Mouse (Mus musculus) layer of hippocampus, adult 8-10 months (tissue): ENCODE results near the gene Mettl24. TPM values are rescaled to one million over a fixed set of nuclear protein-coding genes. Genes with fewer than 3 reads are reported as not detected.

Experiments
- DNase-seq, 2 experiments: peaks; one replicate each; pipeline ENCODE4 v3.0.0; 2022; ENCODE audit warnings: low spot score in 2 of 2
- total RNA-seq, 4 experiments: library from RNA; stranded (reverse); gene quantifications; 2 replicates each; pipeline ENCODE4 v1.2.4; 2022

Gene Mettl24
- 1 to 10 TPM; 2.0 to 3.5 (median 3.3) TPM for total RNA-seq

DNA sequence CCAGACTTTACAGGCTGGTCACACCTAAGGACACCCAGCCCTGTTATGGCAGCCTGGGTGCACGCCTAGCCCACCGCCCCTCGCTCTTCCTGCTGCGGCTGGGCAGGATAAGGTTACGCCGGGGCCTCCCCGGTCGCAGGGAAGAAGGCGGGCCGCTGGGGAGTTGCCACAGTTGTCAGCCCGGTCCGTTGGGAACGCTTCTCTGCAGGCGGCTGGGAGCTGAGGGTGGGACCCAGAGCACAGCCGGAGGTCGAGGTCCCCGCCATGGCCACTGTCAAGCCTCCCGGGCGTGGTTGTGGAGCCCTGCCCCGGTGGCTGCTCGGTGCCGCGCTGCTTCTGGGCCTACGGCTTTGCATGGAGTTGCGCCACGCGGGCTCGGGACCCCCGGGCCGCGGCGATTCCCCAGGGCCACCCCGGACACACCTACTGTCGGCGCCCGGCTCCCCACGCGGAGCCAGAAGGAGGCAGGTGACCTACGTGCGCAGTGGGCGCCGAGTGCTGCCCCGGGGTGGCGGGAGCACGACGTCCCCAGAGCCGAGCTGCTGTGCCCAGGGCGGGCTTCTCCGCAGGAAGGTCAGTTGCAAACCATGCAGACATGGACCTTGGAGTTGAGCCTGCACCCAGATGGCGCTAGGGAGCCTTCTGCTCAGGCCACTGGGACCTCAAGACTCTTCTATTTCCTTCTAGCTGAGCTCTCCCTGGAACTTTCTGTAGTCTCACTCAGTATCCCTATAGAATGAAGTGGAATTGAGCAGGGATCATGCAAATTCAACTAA lies at the start of gene Mettl24:
Gene Mettl24, plus strand, starts transcription at position 191 of the 776 bp plus-strand sequence.
- DNase-seq, result peak in 1 of 2 experiments; percentile 58

DNA sequence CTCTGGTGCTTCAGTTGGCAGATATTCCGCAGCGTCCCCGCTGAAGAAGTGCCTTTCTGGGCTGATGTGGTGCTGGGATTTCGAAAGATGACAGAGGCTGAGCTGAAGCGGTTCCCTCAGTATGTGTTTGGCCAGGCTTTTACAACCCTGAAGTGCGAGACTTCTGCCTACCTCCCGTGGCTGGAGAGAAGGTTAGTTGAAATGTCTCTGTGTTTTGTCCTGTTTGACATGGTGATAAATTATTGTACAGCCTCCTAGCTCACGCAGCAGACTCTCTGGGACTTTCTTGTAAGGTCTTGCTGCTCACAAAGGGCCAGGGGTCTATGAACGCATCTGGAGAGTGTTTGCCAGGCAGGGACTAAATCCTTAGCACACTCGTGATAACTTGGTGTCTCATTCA lies 45.8 kb upstream of the Mettl24 start:
- no peak for DNase-seq

DNA sequence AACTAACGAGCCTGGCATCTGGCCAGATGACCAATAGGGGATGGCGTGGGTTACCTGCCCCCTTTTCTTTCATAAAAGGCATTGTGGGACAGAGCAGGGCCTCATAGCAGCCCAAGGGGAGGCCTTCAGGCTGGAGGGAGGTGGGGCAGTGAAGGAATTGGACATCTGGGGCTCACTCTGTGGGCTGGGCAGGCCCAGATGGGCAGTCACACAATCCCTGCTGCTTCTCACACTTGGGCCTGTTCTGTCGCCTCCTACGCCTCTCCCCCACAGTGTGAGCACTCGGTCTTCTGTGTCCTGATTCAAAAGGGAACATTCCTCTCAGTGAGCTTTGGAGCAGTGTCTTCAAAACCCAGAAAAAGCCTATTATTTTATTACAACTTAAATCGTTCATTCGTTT lies 44.8 kb upstream of the Mettl24 start:
- peak; percentile 85 to 88 for DNase-seq

DNA sequence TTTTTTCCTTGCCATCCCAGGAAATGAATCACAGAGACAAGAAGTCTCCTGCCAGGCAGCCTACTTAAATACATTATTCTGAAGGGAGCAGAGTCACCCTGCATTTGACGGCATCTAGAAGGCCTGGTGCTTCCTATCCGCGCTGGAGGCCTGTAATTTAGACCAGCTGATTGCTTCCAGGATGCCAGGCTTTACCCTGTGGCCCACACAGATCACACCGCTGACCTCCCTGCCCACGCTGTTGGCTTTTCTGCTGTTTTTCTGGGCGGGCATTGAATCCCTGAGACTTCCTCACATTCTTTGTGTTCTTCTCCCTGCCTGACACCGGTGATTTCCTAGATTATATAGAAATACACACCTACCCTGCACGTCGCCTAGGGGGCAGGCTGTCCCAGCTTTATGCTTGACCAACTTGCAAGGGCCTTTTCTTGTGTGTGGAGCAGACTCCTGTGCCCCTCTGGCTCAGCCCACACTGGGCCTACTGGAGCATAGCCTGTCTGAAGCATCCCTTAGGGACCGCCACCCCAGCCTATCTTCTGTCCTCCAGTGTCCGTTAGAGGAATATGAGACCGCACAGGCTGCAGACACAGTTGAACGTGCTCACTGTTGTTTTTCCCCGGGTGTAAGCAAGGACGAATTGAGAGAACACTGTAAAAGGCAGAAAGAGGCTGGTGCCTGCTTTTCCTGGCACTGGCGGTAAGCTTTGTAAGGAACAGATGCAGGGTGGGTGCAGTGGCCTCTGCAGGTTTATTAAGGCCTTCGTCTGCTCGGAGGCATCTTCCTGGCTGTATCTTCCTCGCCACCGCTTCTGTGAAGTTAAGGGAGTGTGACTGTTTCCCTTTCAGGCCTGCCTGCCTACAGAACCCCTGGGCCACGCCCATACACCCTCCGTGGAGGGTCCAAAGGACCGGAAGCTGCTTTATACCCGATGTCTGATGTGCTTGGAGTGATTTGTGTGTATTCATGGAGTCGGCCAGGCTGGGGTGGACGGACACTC lies 44.0 kb upstream of the Mettl24 start:
- DNase-seq, result peak; percentile 52 to 54

DNA sequence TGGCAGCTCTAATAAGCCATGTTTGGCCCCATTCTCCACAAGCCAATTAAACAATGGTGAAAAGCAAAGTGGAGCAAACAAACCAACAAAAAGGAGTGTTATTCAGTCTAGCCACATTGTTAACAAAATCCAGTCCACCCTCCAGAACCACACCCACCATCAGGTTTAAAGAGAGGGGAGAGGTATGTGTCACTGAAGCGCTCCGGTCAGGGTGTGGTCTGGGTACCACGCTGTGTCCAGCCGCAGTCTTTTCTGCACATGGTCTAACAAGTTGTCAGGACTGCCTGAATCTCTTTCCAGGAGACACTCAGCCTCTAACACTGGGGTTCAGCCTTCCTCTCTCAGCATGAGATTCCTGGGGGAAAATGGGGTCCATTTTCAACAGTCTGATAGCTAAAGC lies 42.7 kb upstream of the Mettl24 start:
- DNase-seq, result no peak

DNA sequence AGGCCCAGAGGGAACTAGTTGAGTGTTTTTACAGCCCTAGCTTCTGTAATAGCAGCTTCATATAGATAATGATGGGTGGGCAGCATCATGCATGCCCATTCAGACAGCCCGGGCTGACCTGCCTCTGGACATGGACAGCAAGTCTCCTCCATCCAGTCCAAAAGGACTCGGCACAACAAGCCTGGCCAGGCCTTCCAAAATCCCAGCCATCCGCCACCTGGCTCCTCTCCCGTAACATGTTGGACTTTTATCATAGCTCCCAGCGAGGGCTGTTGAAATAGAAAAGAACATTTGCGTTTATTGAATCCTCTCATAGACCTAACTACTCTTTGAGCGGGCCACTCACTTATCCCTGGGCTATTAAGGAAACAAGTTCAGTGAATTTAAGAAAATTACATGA lies 41.2 kb upstream of the Mettl24 start:
- no peak for DNase-seq

DNA sequence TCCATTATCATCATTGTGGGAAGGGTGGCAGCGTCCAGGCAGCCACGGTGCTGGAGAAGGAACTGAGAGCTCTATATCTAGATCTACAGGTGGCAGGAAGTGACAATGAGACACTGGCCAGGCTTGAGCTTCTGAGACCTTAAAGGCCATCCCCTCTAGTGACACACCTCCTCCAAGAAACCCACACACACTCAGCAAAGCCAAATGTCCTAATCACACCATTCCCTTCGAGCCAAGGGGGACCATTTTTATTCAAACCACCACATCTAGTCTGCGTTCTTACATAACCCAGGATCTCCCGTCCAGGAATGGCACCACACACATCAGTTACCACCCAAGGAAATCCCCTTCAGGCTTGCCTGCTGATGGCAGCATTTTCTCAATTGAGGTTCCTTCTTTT lies 40.0 kb upstream of the Mettl24 start:
- DNase-seq, result no peak

DNA sequence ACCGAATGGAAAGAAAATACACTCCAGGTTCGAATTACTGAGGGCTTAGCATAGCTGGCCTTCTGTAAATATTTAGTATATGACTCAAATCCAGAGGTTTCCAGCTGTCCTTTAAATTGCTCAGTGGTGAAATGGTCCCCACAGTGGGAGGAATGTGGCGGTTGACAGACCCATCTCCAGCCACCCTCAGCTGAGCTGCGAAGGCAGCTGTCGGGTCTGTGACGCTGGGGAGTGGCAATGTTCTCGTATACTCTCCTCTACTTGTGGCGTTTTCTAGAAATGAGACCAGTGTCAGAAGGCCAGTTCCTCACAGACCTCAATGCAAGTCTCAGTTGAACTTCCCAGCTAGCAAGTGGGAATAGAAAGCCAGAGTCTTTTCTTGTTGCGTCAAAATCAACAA lies 38.6 kb upstream of the Mettl24 start:
- DNase-seq, result no peak

DNA sequence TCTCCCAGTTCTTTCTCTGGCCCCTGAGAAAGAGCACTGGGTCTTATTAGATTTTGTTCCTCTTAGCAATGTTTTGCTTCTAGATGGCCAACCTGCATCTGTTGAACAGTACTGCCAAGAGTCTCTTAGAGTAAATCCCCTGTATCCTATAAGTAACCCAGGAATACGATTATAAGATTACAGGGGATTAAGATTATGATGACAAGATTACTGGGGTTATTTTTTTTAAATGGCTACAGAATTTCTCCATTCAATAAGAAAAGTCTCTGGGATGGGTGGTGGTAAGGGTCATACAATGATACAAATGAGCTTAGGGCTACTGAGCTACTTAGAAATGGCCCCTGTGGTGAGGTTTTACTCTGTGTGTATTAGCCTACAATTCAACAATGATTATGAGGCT lies 37.7 kb upstream of the Mettl24 start:
- no peak for DNase-seq

DNA sequence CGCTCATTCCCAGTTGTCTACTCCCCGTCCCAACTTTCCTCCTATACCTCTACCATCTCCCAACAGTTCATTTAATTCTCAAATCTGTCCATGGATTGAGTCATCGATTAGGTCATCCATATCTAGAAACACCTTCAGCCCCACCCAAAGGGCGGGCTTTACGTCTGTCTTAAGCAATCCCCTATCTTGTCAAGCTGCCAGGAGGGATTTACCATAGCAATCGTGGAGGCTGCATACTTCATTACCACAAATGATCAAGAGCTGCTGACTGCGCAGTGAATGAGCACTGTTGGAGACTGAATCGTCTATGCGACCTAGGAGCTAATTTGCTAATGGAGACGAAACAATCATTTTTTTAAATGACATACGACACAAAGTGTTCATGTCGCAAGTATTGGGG lies 34.3 kb upstream of the Mettl24 start:
- no peak for DNase-seq

DNA sequence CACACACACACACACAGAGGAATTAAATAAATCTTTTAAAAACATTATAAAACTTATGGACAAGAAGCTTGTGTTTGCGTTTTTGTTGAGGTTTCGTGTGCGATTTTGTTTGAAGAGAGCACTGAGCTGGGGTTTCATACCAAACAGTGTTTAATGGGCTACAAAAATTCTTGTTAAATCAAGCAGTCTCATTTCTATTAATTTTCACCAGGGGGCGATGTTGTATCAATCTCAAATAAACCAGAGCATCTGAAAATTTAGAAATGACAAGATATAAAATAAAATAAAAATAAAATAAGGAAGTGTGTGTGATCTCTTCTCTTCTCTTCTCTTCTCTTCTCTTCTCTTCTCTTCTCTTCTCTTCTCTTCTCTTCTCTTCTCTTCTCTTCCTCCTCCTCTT lies 33.4 kb upstream of the Mettl24 start:
- DNase-seq, result no peak

DNA sequence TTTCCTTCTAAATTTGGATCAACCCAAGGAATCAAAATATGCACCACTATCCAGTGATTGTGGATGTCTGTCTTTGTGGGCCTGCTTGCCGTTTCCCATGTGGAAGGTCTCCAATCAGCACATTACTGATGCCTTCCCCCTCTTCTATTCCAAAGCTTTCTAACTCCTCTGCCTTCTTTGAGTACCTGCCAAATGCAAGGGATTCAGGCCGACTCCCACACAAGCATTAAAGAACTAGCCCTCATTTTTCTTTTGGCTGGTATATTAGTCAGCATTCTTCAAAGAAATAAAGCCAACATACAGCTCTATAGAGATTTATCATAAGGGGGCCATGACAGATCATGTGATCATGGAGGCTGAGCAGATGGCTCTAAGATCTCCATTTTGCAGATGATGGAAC lies 31.4 kb upstream of the Mettl24 start:
- no peak for DNase-seq

DNA sequence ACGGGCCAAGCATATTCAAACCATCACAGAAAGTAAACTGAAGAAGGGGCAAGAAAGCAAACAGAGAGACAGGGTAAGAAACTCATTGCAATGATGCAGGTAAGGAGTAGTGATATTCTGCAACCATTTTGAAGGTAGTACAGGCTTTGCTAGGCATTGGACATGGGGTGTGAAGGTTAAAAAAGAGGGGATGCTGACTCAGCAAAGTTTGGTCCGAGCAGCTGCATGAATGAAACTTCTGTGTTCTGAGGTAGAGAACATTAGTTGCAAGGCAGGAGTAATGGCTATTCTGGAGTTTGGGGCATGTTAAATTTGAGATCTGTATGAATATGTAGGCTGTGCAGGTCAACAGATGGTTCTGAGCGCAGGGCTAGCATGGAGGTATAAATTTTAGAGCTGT lies 17.8 kb upstream of the Mettl24 start:
- DNase-seq, result no peak

DNA sequence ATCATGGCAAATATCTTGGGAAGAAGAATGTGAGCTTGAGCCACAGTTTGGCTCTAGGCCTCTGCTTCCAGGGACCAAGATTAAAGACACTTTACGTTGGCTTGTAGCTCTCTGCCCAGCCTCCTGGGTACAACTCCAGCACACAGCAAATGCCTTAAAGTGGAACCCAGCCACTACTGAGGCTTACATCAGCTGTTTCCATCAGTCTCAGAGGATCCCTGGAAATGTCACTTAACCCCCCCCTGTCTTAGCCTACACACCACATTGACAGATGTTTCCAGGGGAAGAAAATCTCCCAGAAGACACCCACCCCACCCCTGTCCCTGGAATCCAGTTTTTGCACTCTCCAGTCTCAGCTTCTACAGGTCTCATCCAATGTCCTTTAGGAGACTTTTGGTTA lies 16.1 kb upstream of the Mettl24 start:
- no peak for DNase-seq

DNA sequence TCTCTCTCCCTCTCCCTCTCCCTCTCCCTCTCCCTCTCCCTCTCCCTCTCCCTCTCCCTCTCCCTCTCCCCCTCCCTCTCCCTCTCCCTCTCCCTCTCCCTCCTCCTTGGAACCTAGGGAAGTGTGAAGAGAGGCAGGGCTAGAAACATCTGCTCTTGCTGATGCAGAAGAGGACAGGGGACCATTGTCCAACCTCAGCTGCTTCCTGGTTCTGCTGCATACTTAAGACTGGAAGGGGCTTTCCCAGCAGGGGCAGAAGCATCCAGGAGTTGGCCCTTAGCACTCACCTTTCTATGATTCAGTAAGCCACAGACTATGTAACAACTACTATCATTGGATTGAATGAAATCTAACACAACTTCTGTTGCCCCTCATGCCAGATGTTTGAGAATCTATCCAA lies 14.4 kb upstream of the Mettl24 start:
- no peak for DNase-seq

DNA sequence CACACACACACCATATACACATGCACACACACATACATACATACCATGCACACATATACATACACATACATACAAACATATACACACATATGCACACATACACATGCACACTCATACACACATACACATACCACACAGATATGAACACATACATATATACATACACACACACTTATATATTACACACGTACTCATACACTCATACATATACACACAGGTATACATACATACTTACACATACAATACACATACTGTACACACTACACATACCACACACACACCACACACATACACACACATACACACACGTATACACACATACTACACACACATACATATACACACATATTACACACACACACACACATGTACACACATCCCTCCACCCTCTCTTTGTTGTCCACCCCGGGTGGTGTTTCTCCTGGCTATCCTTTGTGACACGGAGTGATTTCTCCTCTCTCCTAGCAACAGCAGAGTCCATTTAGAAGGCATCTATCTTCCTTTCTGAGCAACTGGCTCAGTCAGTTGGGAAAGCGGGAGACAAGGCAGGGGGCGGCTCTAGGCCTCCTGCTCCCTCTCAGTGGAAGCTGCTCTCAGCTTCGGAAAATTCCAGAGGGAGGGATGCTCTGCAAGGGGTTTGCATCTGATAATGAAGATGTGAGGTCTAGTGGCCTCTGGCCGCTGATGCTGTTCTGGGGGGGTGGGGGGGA lies 10.3 kb upstream of the Mettl24 start:
- no peak for DNase-seq

DNA sequence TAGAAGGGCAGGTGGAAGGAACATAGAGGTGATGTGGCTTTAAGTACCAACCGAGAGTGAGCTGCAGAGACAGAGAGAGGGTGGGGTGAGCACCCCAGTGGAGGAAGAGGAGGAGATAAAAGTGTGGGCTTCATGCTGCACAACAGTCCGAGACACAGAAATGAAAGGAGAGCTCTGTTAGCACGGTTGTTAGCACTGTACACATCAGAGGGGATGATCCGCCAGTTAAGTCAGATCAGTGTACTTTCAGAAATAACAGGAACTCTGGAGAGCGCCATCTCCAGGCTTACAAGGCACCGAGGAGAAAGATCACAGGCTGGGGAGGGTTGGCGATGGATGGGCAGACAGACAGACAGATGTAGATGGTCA lies 9.8 kb upstream of the Mettl24 start:
- DNase-seq, result no peak

DNA sequence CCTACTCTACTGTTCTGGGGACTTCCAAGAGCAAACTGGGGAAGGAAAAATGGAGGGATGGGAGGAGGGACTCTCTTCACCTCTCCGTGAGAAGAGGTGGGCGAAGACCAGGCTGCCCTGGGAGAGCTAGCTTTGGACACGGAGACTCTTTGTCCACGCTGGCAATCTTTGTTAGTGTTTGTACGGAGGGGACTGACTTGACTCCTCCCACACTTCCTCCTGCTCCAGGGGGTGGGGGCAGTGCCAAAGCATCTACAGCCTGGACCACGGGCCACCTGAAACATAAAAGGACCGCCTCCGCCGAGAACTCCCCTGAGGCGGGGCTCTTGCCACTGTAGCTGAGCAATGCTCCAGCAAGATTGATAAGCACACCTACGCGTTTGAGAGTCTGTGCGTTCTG lies 8.9 kb upstream of the Mettl24 start:
- no peak for DNase-seq

DNA sequence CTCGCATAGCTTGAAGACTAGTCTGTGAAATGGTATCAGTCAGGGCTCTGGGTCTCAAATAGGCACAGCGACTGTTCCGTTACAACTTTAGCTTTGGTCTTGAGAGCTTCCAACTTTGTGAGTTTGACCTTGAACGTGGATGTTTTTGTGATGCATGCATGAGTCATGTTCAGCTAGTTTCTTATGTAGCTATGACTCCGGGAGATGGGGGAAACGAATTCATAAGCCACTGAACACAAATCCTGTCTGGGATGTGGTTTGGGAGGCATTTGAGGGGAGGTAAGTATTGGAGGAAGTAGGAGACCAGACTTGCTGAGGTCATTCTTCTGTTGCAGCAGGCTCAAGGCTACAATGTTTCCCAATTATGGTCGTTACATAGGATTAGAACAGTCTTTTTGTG lies 7.2 kb upstream of the Mettl24 start:
- no peak for DNase-seq

DNA sequence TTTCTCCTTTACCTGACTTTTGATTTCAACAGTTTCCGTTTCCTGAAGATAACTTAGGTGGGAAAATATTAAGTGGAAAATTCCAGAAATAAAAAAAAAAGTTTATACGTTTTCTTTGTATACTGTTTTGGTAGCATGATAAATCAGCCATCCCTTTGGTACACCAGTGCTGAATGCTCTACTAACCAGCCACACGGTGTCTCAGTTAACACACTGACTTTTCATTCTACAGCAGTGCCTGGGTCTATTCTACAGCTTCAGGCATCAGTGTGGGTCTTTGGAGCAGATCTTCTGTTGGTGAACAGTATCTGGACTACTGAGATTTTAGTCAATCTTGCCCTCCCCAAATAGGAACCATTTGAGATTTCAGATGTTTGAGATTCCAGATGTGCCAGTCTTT lies 4.6 kb upstream of the Mettl24 start:
- DNase-seq, result no peak

DNA sequence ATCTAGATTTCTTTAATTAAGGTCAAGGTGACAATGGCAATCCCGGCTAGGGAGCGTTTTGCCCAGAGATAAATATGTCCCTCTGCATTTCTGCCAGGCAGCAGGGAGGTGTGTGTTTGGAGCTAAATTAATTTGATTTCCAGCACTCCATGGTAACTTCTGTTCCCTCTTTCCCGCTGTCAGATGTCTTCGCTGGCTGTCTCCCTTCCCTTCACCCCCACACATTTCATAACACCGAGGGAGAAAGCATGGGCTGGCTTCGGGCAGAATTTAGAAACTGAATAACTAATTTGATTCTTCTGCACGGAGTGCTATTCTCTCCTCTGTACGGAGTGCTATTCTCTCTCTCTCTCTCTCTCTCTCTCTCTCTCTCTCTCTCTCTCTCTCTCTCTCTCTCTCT lies 612 bp upstream of the Mettl24 start:
- DNase-seq, result peak; percentile 78 to 82

DNA sequence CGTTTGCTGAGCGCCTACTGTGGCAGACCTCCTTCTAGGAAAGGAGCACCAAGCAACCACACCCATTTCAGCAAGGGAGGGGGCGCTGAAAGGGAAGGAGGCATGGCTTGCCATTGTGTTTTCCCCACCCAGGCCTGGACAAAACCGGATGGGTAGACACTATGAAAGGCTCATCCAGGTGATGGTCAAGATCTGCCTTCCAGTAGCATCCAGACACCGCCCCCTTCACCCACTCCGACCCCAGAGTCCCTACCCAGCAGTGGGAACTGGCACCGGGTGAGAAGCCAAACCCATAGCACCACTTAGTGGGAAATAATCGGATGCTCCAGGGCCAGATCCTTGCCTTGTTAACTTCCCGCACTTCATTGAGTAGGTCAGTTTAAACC lies 779 bp downstream of the Mettl24 start:
- no peak for DNase-seq
